Mouse (Mus musculus): ENCODE measurements at regions not wholly inside any gene's neighbourhood (a gene's known extent, or its start where the extent isn't known, plus 50 kb on each side); places are given as distances from the start of the nearest gene placed in this dataset.

DNA sequence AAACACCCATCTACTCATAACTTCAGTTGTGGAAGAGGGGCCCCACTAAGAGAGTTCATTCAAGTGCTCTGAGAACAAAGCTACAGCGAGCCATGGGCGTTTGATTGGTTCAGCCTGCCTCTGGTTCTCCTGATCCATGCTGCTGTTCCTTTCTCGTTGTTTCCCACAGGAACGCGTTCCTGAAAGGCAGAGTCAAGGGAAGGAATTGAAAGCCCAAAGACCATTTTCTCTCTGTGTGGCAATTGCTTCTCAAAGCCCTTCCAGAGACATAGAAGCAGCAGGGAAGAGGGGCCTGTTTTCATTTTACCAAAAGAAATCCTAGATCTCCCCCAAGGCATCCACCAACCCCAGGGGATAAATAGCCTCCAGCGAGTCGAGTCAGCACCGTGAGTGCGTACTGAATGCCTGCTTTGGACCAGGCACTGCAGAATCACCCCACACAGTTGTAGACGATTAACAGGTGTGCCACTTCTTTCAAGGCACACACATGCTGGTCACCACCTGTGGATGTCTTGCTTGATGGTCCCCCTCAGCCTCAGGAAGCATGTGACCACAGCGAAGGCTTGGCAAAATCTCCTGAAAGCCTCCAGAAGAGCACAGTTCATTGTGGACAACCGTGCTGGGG, 106.5 kb upstream of the Tsc22d1 start:
- TF ChIP-seq CTCF (IDR thresholded peaks at IDR 0.05; ENCODE audit: extremely low read depth, insufficient read depth, insufficient read length, insufficient replicate concordance) (no peak), POLR2A (IDR thresholded peaks at IDR 0.05; ENCODE audit: low read depth, low read length) (no peak)
